Mouse (Mus musculus) ovary, postnatal 36 days (tissue): ENCODE data around the gene Cldn20.

Experiments
- DNase-seq: peaks from one replicate; pipeline ENCODE4 v3.0.0; 2022; ENCODE audit warnings: low spot score, mixed read lengths

The Cldn20 gene

DNA sequence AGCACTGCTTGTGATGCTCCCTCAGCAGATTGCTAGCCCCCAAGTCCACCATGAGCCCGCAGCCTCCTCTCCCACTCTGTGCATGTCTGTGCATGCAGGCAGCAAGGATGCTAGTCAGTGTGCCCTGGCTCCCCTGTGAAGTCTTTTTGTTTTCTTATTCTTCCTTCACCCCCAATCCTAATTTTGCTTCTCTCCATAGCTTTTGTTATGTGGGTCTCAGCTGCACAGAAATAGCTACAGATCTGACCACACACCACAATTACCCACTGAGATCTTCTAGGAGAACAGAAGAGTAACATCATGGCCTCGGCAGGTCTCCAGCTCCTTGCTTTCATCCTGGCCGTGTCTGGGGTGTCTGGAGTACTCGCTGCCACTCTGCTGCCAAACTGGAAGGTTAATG is at the start of gene Cldn20:
TSS of gene Cldn20 (plus strand) at position 301 of the 400 bp plus-strand sequence.
- no peak for DNase-seq

DNA sequence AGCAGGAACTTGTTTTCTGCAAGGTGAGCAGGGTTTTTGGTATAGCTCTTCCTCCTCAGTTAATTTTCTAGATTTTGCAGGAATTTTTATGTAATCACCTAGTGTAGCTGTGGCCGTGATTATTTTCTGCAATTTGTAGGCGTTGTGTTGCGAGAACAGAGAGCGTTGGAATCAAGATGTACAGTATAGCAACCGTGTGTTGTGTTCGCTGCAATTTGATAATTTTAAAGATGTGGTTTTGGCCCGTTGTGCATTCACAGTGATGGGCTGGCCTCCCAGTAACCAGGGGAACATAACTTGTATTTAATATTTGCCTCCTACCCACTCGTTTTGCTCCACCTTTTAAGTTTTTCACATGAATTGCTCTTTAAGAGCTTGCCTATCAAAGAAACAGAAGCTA is 49.3 kb upstream of the Cldn20 start:
- DNase-seq: no peak

DNA sequence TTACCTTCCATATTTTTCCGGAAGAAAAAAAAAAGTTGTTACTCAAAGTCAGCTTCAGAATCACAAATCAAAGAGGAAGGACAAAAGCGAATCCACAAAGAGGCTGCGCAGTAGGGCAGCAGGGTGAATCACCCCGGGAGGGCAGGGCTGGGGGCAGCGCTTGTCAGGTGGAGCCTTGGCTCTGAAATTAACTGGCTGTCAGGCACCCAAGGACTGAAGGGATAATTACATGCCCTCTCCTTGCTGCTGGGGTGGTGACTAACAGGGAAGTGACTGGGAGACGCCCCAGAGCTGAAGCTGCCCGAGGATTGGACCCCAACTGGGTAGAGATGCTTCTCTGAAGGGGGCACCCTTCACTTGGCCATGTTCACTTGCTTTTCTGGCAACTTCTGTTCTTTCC is 46.5 kb upstream of the Cldn20 start:
- DNase-seq: no peak

DNA sequence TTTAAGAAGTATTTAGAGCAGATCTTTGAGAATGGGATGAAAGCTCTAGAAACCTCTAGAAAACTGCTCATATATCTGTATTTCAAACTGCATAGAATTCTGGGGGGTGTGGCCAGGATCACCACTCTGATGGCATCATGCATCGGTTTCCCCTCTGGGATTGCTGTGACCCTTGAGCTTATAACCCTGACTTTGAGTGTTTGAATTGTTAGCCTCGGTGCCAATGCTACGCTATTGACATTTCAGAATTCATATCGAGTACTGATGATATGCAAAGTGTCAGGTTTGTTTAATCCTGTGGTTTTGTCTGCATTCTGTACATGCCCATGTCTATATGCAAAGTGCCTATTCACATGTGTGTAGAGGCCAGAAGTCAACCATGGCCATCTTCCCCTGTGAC is 45.1 kb upstream of the Cldn20 start:
- no peak for DNase-seq

DNA sequence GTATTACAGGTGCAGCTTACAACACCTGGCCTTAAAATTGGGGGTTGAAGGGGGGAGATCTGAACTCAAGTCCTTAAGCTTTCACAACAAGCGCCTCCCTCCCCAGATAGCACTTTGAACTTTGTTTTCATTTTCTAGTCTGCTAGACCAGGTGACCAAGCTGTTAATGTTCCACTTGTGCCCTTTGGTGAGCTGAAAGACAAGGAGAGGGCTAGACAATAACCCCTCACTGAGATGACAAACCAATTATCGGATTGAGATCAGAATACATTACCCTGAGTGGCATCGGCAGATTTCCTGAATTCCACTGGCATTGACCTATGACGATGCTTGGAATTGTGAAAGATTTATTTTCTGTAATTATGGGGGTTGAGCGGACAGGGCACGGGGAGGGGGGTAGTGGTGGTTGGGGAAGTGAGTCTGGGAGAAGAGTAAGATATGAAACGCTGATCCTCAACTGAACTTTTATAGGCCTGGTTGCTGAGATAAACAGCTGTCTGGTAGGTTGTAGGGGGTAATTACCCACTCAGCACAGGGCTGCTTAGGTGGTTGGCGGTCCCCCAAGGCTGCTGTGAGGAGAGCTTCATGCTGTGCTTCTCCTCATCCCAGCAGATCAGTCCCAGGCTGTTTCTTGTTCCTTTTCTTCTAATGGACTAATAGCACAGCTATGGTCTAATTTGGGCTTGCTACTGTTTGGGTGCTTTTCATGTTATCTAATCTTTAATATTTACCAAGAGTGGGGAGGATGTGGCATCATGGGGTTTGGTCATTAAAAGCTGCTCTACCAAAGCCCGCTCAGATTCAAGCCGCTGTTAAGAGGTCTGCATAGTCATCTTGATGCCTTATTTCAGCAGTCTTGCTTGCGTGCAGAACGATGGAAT is 44.4 kb upstream of the Cldn20 start:
- DNase-seq: no peak

DNA sequence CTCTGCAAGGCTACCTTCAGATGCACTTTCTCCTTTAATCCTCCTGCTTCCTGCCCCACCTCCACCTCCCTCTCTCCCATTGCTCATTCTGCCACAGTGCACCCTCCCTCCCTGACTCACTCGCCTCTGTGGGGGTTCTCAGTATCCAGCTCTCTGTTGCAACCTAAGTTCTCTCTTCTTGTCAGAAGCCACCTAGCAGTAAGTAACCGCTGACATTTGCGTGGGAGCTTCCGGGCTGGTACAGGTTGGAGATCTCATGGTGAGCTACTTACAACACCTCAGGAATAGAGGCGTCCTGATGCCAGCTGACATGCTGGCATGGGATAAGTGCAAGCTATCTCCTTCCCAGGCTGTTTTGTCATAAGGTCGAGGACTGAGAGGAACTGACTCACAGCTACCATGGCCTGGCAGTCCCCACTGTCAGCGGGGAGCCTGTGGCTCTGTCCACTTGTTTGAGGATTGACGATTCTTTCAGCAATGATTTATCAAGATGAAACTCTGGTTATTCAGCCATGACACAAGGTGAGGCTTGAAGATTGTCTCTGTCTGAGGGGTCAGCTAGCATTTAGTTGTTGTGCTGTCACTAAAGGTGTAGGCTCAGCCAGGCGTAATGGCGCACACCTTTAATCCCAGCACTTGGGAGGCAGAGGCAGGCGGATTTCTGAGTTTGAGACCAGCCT is 42.0 kb upstream of the Cldn20 start:
- no peak for DNase-seq

DNA sequence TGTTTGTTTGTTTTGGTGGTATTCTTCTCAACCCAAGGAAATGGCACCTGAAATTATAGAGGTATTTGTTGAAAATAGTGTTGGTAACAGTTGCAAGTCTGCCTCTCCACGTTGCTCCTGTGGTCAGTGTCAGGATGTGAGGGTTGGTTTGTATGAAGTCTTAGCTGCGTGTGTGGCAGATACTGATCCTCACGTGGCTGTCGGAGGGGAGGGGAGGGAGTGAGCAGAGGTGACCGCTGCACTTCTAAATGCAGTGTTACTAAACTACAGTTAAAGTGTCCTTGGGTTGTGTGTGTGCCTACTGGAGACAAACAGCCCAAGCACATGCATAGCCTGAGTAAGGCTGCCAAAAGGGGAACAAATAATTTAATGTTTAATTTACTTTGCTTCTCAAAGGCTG is 41.3 kb upstream of the Cldn20 start:
- DNase-seq: no peak

DNA sequence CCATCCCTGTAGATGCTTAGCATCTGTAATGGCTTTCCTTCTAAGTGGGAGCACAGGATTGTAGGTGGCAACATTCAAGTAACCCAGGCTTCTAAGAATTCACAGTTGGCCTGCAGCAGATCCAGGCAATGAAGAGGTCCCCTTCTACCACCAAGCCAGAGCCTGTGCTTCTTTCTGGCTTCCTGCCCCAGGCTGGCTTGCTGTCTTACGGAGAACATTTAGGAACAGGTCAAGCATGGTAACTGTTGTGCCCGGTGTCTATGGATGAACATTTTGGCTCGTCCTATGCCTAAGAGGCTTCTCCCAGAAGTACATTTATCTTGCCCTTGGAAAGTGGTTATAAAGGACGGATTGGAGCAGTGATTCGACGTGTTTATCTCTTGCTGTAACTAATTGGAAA is 40.7 kb upstream of the Cldn20 start:
- no peak for DNase-seq

DNA sequence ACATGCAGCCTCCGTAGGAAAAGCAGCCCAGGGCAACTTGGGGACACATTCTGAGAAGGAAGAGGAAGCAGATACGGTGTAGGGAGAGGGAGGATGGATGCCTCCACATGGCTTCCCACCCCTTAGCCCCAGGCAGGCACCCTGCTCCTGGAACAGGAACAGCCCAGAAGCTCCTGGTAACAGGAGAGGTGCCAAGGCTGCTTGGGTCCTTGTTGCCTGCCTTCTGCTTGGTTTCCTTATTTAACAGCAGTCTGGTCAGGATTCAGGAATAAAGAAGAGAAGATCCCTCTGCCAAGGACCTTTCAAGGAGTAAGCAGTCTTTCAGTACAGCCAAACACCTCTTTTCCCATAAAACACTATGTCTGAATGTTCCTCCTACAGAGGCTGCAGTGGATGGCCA is 36.8 kb upstream of the Cldn20 start:
- DNase-seq: no peak

DNA sequence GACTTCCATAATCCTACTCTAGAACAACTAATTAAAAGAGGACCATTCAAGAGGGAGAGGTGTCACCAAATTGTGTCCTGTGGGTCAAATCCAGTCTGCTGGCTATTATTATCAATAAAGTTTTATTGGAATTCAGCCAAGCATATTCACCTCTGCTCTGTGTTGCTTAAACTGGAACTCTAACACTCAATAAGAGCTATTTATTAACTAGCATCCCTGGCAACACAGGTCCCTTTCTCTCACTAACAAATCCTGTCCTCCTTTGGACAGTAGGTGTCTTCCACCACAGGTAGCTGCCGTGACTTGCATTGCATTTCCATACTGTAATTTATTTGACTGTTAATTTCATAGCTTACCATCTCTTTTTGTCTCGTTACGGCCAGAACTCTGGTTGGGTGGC is 36.3 kb upstream of the Cldn20 start:
- DNase-seq: no peak

DNA sequence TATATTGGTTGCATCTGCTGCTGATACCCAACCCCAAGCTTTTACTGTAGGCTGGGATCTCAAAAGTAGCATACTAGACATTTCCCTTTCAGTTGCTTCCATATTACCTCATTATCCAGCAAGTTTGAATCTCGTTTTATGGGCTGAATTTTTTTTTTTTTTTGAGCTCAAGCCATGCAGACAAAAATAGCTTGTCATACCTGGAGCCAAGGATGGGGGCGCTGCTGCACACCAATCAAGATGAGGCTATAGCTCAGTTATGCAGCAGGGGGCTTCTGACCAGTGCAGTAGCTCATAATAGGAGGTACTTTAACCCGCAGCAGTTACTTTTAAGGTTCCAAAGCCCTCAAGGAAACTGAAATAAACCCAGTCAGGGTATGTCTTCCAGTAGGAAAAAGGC is 34.3 kb upstream of the Cldn20 start:
- peak; percentile 36 for DNase-seq

DNA sequence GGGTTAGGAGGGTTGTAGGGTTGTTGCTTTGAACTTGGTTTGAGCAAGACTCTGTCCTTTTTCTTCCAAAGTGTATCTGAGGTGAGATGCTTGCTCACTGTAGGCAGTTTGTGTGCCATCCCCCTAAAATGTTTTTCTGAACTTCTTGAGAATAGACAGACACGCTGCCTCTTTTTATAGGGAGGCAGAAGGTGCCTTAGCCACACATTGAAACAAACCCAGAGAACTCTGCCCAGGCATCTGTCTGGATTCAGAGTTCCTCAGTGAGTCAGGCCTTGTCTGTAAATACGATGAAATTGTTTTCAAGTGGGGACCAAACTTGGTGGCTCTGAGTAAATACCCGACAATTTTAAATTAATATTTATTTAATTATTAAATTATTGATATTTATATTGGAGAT is 33.8 kb upstream of the Cldn20 start:
- no peak for DNase-seq

DNA sequence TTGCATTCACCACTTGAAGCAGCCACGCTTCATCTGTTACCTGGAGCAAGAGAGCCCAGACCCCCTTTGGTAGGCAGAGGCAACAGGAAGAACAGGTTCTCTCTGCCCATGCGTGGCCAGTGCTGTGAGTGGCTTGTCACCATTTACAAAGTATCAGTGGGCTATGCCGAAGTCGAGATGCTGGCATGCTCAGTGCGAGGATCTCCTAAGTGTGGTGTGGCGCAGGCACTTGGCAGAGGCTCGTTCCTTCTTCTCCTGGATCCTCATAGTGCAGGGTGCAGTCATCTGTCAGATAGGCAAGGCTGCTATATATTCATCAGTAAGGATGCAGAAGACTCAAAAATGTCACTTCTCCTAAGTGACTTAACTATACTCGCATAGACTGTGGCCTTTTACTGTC is 32.9 kb upstream of the Cldn20 start:
- DNase-seq: no peak

DNA sequence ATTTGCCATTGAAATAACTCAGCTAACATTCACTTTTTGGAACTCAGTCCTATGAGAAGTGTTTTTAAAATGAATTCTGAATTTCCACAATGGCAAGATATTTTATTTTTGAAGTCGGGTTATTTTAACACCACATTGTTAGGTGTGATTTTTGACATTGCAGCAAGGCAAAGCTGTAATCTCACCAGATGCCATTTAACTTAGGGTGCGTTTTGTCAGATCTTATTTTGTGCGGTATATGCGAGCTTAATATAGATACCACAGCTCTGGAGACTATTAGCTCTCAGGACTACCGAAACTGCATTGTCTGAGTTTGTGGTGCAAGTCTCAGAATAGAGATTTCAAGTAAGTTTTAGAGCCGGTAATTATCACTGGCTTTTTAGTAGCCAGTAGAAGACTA is 32.3 kb upstream of the Cldn20 start:
- DNase-seq: no peak

DNA sequence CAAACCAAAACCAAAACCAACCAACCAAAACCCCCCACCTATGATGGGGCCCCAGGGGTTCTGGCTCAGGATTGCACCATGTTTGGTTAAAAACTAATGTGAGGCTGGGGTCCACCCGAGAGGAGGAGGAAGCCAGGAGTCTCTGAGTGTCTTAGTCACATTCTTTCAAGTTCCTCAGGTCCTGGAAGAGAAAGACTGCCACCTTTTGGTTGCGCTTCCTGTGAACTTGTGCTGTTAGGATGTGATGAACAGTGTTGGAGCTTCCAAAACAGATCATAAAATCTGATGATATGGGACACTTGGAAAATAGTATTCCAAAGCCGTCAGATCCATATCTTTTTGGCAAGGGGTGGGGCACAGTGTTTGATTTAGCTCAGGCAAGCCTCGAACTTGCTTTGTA is 31.4 kb upstream of the Cldn20 start:
- no peak for DNase-seq

DNA sequence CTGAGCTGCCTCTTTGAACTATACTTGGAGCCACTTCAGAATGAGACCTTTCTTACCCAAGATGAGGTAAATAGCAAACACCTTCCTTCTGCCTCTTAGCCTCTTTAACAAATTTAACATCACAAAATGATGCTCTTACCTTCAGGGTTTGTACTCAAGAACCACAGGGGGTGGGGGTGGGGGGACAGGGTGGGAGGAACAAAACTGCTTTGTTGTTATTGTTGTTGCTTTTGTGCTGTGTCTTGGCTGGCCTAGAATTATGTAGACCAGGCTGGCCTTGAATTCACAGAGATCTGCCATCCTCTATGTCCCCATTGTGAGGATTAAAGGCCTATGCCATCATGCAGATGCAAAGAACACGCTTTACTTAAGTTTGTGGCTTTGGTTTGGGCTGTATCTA is 26.6 kb upstream of the Cldn20 start:
- no peak for DNase-seq

DNA sequence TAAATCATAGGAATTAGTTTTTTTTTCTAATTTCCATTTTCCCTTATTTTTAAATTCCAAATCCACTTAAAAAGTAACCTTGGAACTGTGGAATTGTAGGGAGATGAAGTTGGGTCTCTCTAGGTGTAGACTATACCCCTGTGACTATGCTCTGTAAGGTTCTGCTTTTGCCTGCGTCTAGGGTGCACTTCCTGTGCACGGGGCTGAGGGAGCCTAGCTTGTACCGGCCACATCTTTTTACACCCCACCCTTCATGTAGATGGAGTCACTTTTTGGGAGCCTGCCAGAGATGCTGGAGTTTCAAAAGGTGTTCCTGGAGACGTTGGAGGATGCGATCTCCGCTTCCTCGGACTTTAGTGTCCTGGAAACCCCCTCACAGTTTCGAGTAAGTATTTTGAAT is 25.8 kb upstream of the Cldn20 start:
- no peak for DNase-seq

DNA sequence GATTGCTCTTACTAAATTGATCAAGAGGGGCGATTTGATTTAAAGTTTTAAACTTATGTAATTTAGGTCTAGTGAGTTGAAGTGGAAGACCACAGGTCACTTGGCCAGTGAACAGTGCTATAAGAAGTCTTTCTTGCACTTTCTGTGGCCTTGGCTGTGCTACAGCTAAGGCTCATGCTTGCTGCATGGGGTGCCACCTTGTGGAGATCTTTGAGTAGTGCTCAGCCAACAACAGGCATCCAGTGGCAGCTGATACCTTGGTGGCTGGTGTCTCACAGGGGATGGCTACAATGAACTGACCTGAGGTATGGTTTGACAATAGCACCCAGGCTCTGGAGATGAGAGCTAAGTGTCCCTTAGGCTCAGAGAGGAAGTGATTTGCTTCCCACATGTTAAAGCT is 22.5 kb upstream of the Cldn20 start:
- peak; percentile 46 for DNase-seq

DNA sequence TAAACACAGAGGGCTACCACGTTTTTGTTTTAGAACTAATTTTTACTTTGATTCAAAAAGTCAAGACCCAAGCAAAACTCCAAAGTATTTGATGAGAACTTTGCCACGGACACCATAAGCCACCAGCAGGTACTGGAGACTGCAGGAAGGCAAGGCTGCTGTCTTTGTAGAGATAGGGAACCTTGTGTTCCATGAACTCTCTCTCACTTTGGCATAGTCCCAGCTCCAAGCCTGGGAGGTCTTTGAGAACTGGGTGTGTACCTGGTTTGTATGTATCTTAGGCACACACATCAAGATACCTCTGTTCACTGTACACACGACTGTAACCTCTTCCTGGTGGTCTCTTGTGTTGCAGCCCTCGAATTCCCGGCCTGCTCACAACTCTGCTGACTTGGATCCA is 18.0 kb upstream of the Cldn20 start:
- no peak for DNase-seq

DNA sequence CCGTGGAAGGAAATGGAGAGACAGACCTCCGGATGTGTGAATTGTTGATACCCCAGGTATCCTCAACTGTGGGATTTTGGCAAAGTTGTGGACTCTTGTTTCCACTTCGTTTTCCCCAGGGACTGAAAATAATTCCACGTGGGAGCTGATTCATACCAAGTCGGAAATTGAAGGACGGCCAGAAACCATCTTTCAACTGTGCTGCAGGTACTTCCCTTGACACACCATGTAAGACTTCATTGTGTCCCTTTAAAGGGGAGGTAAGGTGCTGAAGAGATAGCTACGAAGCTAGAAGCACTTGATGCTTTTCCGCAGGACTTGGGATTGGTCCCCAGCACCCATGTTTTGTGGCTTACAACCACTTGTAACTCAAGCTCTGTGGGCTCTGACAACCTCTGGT is 16.5 kb upstream of the Cldn20 start:
- DNase-seq: no peak

DNA sequence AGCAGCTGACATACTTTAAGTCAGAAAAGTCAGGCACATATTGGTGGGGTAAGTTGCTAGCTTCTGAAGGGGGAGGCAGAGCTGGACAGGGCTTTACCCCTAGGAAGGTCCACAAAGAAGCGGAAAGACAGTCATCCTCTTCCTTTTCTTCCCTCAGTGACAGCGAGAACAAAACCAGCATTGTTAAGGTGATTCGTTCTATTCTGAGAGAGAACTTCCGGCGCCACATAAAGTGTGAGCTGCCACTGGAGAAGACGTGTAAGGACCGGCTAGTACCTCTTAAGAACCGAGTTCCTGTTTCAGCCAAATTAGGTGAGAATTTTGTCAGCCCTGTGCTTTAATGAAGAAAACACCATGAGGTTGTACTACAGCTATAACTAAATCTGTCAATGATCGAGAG is 15.9 kb upstream of the Cldn20 start:
- no peak for DNase-seq

DNA sequence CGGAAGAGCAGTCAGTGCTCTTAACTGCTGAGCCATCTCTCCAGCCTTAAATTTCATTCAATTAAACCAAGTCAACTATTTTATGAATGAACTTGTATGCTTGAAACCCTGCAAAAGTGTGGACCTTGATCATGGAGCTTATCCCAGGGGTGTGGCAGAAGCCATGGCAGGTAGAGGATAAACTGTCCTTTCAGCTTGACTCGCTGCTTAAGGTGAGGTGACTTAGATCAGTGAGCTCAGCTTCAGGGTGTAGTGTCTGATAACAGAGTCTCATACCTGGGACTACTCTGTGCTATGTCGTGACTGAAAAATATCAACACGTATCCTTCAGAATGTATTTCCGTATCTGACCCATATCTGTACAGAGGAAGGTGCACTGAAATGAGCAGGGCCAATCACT is 12.0 kb upstream of the Cldn20 start:
- DNase-seq: no peak

DNA sequence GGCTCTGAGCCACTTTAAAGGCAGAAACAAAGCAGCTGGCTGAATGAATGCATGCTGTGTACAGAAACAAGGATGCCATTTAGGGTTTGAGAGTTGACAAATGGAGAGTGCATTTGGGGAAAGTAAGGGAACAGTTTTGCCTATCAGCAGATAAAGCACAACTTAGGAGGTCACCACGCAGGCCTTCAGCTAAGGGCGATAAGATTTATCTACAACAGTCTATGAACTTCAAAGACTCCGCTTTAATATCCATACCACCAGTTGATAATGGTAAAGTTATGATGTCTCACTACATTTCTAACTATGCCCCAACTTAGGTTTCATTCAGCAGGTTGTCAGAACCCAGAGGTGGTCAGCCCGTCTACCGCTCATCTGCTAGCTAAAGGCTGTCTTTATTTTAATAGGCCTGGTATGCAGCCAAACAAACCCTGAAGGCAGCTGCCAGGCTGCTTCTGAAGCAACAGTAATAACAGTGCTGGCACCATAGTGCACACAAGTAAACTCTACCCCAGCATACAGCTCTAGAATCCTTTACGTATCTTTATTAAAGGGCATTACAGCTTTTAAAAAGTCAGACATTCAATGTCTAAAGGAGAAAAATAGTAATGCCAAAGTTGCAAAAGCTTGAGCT is 4.4 kb upstream of the Cldn20 start:
- DNase-seq: no peak
